Mouse (Mus musculus) kidney, postnatal 10 days (tissue): ENCODE results near the gene Nsmce4a.
A peak's percentile ranks its signal among the peaks of the same experiment; 100 is the strongest.
"Not testable (repeated sequence)": the region's sequence is repeated elsewhere in the genome, so short reads cannot be mapped to it uniquely, and the experiment has no call there.

Experiments used
- DNase-seq: peaks from one replicate; pipeline ENCODE4 v3.0.0; 2021; ENCODE audit warnings: mixed read lengths

The Nsmce4a gene

GRCm38 (mm10) chr7:130572821-130573220 lies at the start of gene Nsmce4a:
Gene Nsmce4a (minus strand): TSS chr7:130573118.
- no peak for DNase-seq

DNA sequence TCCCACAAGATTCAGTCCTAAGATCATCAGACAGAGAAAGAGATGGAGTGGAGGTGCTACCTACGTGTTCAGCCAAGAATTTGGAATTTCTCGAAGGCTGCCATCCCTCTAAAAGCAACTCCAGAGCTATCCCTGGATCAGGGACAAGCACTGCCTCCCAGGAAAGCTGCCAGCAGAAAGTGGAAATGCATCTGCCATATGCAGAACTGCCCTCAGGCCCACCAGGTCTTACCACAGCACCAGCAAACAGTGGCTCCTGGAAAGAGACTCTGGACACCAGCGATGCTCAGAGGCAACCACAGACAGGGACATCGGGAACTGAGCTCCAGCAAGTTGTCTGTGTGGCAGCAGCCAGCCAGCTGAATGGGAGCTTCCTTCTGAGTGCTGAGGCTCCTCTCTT lies 49.4 kb upstream of the Nsmce4a start:
- no peak for DNase-seq

DNA sequence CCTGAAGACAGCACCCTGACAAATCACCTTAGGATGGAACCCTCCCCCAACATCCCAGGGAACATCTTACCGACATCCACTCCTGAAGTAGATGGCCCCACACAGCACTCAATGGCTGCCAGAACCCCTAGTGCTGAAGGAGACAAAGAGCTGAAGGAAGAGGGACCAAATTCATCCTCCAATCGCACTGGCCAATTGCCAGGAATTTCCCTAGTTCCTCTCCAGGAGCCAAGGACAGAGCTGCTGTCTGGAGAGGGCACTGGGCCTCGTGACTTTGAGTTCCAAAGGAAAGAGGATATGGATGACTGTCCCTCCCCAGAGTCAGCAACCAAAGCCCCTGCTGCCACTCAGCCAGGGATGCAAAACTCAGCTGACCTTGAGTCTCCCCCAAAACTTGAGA lies 49.0 kb upstream of the Nsmce4a start:
- DNase-seq: peak; percentile 42

DNA sequence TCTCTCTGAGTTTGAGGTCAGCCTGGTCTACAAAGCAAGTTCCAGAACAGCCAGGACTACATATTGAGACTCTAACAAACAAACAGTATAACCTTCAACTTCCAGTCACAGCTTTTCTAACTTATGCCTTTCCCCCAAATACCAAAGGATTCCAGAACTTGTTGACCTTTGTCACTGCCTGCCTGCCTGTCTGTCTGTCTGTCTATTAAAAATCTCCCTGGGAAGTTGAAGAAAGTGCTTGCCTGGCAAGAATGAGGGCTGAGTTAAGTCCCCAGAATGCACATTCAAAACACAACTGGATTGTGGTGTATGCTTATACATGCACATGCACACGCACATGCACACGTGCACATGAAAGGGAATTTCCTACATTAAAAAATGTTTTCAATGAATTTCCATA lies 48.1 kb upstream of the Nsmce4a start:
- no peak for DNase-seq

GRCm38 (mm10) chr7:130617591-130617990 lies 44.7 kb upstream of the Nsmce4a start:
- no peak for DNase-seq

- DNase-seq: no peak
Measured at GRCm38 (mm10) chr7:130613973-130614372, 41.1 kb upstream of the Nsmce4a start.

GRCm38 (mm10) chr7:130606958-130607357 lies 34.0 kb upstream of the Nsmce4a start:
- DNase-seq: no peak

GRCm38 (mm10) chr7:130605111-130605510 lies 32.2 kb upstream of the Nsmce4a start:
- DNase-seq: peak; percentile 25

GRCm38 (mm10) chr7:130604390-130604789 lies 31.5 kb upstream of the Nsmce4a start:
- no peak for DNase-seq

DNA sequence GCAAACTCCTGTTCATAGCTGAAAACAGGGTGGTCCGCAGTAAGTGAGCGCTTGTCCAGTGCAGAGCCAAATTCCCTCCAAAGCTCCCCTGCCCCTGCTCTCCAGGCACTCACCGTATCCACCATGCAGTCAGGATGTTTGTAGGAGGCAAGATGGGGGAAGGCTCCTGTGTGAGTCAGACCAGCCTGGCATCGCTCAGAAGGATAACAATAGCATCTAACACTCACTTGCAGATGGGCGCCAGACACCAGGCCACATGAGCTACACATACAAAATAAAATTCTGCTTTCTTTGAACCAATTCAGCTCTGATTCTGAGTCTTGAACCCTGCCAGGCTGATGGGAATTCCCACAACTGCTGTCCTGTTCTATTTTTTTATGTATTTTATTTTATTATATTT lies 30.6 kb upstream of the Nsmce4a start:
- DNase-seq: no peak

DNA sequence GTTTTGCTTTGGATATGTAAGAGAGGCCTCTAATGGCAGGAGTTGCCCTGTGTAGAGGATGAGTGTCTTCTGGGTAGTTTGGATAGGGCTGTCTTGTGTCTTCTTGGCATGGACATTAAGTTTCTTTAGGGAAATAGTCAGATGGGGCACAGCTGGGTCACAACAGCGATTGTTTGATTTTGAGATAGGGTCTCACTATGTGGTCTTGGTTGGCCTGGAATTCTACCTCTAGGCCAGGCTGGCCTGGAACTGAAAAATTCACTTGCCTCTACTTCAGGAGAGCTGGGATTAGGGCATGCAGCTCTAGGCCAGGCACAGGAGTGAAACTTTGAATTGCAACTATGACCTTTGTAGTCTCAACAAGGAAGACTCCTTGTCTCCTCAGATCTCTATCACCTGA lies 29.9 kb upstream of the Nsmce4a start:
- no peak for DNase-seq

- no peak for DNase-seq
Measured at GRCm38 (mm10) chr7:130600546-130600945, 27.6 kb upstream of the Nsmce4a start.

DNA sequence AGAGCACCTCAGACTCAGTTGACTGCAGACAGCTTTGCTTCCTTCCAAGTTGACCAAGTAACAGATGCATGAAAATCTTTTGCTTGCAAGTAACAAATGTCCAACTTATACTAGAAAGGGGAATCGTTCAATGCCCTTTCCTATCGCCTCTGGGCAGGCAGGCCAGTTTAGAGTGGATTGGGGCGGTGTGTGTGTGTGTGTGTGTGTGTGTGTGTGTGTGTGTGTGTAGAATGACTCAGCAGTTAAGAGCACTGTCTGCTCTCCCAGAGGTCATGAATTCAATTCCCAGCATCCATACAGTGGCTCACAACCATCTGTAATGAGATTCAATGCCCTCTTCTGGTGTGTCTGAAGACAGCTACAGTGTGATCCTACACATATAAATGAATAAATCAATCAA lies 27.2 kb upstream of the Nsmce4a start:
- no peak for DNase-seq

DNA sequence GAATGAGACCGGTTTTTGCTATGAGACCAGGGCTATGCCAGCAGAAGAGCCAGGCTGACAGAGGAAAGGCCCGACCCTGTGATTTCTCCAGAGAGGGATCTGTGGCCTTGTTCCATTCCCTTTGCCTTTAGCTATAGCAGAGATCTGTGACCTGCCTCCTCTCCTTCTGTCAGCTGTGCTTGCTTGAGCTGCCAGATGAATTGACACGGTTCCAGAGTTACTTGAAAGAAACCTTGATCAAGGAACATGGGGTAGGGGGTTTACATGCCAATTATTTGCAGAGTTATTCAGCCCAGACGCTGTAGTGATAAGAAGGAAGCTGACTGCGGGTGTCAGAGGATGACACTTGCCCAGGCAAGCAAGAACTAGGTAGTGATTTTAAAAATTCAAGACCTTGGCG lies 24.6 kb upstream of the Nsmce4a start:
- no peak for DNase-seq

- DNase-seq: peak; percentile 65
Measured at GRCm38 (mm10) chr7:130596079-130596855, 23.3 kb upstream of the Nsmce4a start.

GRCm38 (mm10) chr7:130593375-130594239 lies 20.7 kb upstream of the Nsmce4a start:
- DNase-seq: not testable (repeated sequence)

GRCm38 (mm10) chr7:130592975-130593374 lies 20.1 kb upstream of the Nsmce4a start:
- not testable (repeated sequence) for DNase-seq

DNA sequence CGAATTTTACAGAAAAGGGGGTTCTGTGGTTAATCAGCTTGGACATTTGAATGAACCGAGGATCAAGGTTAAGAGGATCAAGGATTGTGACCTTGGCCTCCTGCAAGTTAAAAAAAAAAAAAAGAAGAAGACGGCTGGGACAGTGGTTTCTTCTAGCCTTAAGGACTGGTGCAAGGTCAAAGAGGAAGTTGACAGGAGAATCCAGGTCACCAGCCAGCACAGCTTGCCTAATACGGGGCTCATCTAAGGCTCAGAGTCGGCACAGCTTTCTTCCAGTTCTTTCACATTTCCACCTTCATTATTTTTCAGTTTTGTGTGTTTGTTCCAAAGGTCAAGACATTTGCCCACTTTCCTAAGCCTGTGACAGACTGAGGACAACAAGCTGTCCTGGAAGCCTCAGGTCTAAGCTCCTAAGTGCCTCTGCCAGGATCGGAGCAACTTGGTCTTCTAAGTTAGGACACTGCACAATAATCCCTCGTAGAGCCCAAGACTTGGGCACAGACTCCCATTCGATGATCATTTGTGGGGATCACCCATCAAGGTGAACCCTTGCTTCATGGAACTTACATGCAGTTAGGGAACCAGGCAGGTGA lies 18.0 kb upstream of the Nsmce4a start:
- DNase-seq: no peak

- DNase-seq: no peak
Measured at GRCm38 (mm10) chr7:130590081-130590828, 17.3 kb upstream of the Nsmce4a start.

DNA sequence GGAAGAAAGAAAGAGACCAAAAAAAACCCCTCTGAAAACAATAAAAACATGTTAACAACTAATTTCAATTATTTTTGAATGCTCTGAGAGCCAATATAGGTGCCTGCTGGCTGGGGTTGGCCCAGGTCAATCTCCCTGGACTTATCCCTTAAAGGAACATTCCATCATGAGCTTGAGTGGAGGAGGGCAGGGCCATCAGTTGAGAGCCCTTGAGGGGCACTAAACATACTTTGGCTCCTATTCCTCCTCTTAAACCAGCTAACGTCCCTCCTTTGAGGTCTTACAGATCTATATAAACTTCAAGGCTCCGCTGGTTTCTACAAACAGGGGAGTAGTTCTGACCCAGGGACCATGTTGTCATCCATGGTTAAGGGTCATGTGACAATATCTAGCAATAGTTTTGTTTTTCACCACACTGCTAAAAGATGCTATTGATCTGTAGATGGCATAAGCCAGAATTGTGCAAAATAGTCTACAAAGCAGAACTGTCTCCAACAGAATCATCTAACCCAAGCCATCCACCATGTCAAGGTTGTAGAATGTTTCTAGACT lies 13.7 kb upstream of the Nsmce4a start:
- no peak for DNase-seq

GRCm38 (mm10) chr7:130578607-130579006 lies 5.7 kb upstream of the Nsmce4a start:
- DNase-seq: no peak

GRCm38 (mm10) chr7:130578066-130578465 lies 5.1 kb upstream of the Nsmce4a start:
- DNase-seq: no peak
